Mouse (Mus musculus) thymus, adult 2 months (tissue): ENCODE results near the gene Hist1h4d.

ENCODE experiments used
- CTCF ChIP-seq: fragments of 200-500 bp; IDR thresholded peaks from 2 replicates; pipeline ENCODE4 v1.5.1; 2012; ENCODE audit warnings: mild to moderate bottlenecking, control low read depth, low read length, moderate library complexity, borderline replicate concordance; ENCODE audit not compliant: control insufficient read depth, poor library complexity, insufficient read depth; ENCODE audit errors: extremely low read depth
- POLR2A ChIP-seq: fragments of 200-500 bp; IDR thresholded peaks from 2 replicates; pipeline ENCODE4 v1.6.1; 2012; ENCODE audit warnings: mild to moderate bottlenecking, low read length, control low read depth, moderate library complexity; ENCODE audit not compliant: control insufficient read depth, poor library complexity, insufficient read depth; ENCODE audit errors: extremely low read depth

GRCm38 (mm10) chr13:23593051-23593770, 11.8 kb downstream of the Hist1h4d start:
- no peak for TF ChIP-seq CTCF
- no peak for TF ChIP-seq POLR2A
